Mouse (Mus musculus) embryonic facial prominence, embryonic 11.5 days (tissue): ENCODE results near the gene Il17rd. TPM values are rescaled to one million over a fixed set of nuclear protein-coding genes. Genes with fewer than 3 reads are reported as not detected.

Source experiments
- ATAC-seq: fragments of 200-750 bp; cut with Nextera tagmentation; replicated peaks from 2 replicates; pipeline ENCODE4 v1.8.0; 2017; ENCODE audit warnings: low read depth; ENCODE audit not compliant: insufficient number of reproducible peaks, low FRiP score, low TSS enrichment
- DNase-seq: peaks from one replicate; pipeline ENCODE4 v3.0.0-alpha.2; 2015; ENCODE audit warnings: low spot score
- H3K27ac ChIP-seq: fragments of 300-500 bp; sonication (generic); replicated peaks from 2 replicates; pipeline ENCODE4 v1.5.1; 2014; ENCODE audit warnings: mild to moderate bottlenecking, low read depth, low read length, control low read depth
- H3K27me3 ChIP-seq: fragments of 300-500 bp; sonication (generic); 2 replicates; pipeline ENCODE4 v1.6.1; 2014; ENCODE audit warnings: mild to moderate bottlenecking, low read length, moderate library complexity, mixed read lengths; ENCODE audit not compliant: control insufficient read depth, insufficient read depth
- H3K36me3 ChIP-seq: fragments of 300-500 bp; sonication (generic); replicated peaks from 2 replicates; pipeline ENCODE4 v1.6.1; 2014; ENCODE audit warnings: low read depth, mild to moderate bottlenecking, low read length, moderate library complexity, mixed read lengths; ENCODE audit not compliant: control insufficient read depth, insufficient read depth
- H3K4me1 ChIP-seq: fragments of 300-500 bp; sonication (generic); 2 replicates; pipeline ENCODE4 v1.6.1; 2014; ENCODE audit warnings: low read length, mixed read lengths; ENCODE audit not compliant: control insufficient read depth, insufficient read depth
- H3K4me2 ChIP-seq: fragments of 300-500 bp; sonication (generic); 2 replicates; pipeline ENCODE4 v1.6.1; 2014; ENCODE audit warnings: low read depth, mild to moderate bottlenecking, control low read depth, low read length, moderate library complexity
- H3K4me3 ChIP-seq: fragments of 300-500 bp; sonication (generic); 2 replicates; pipeline ENCODE4 v1.5.1; 2014; ENCODE audit warnings: low read depth, low read length, control low read depth
- H3K9ac ChIP-seq: fragments of 300-500 bp; sonication (generic); replicated peaks from 2 replicates; pipeline ENCODE4 v1.6.1; 2014; ENCODE audit warnings: mild to moderate bottlenecking, control low read depth, low read length
- H3K9me3 ChIP-seq: fragments of 300-500 bp; sonication (generic); replicated peaks from 2 replicates; pipeline ENCODE4 v1.6.1; 2016; ENCODE audit warnings: mild to moderate bottlenecking, low read length, inconsistent platforms, mixed read lengths; ENCODE audit not compliant: control insufficient read depth
- WGBS: fragments of 180-500 bp; shearing (Covaris S2); extraction: QIAGEN DNeasy Blood & Tissue Kit; methylation state at CpG from one replicate; pipeline ENCODE4 v1.1.7; 2014; 5-methylcytosine and 5-hydroxymethylcytosine counted together
- polyA plus RNA-seq: library from polyadenylated mRNA; unstranded; fragments of >200 nt; fragmentation: Nextera tagmentation; extraction: Ambion mirVana; gene quantifications from 2 replicates; pipeline ENCODE4 v1.2.1, GENCODE M21; 2014

The Il17rd gene
- polyA plus RNA-seq, 1 experiment from 2014 or later: 6.9 TPM

DNA sequence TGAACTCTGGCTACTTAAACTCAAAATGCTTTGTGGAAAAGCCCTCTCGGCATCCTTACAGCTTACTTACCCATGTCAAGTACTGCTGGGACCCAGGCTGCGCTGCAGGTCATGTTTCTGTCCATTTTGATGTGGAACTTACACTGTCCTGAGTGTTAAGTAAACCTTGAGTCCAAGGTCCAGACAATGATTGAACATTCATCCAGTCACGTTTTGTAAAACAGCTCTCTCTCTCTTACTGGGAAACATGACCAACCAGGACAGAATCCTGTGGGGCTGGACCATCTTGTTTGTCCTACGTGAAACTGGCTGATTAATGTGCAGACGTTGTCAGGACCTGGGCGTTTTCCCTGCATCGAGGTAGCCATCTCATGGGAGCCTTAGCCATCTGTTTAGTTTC is 63.0 kb downstream of the Il17rd start:
- Histone ChIP-seq H3K9ac (no peak overlapping the region), H3K4me2 (no peak overlapping the region), H3K27ac (no peak overlapping the region), H3K36me3 (0 out of 2 replicates have a peak, but pooled peaks cover 5% of the 10 kb centered on the region), H3K27me3 (no peaks in the 10 kb centered on the region), H3K9me3 (no peaks in the 10 kb centered on the region), H3K4me3 (no peak overlapping the region), H3K4me1 (no peaks in the 10 kb centered on the region)
- ATAC-seq (no peak), DNase-seq (no peak)
- WGBS: 84% methylated on average over 7 of the region's 7 CpGs

DNA sequence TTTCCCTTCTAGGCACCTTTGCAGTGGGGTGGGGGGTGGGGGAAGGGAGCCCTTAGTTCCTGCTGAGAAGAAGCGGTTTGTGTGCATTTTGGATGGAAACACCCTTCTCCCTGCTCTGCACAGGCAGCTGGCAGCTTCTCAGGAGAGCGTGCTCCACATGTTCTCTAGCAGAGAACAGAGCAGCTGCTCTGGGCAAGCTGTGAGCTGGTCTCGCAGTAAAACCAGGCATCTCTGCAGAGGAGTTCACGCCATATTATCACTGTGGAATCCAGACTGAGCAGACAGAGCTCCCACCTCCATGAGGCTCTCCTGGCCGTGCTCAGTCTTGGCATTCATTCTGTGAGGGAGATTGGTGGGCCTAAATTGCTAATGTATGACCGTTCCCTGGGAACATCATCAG is 64.0 kb downstream of the Il17rd start:
- 78% methylated on average over 6 of the region's 6 CpGs for WGBS
- 0 out of 2 replicates have a peak, but pooled peaks cover 5% of the 10 kb centered on the region for H3K36me3 ChIP-seq
- H3K4me1 ChIP-seq: no peaks in the 10 kb centered on the region
- DNase-seq (no peak), ATAC-seq (no peak)
- no peak overlapping the region for H3K4me2 ChIP-seq
- no peak overlapping the region for H3K9ac ChIP-seq
- no peak overlapping the region for H3K27ac ChIP-seq
- H3K9me3 ChIP-seq: no peaks in the 10 kb centered on the region
- H3K27me3 ChIP-seq: no peaks in the 10 kb centered on the region
- no peak overlapping the region for H3K4me3 ChIP-seq

GRCm38 (mm10) chr14:27105731-27106457 is 67.2 kb downstream of the Il17rd start:
- Histone ChIP-seq H3K4me3 (no peak overlapping the region), H3K27ac (no peak overlapping the region), H3K9me3 (no peaks in the 10 kb centered on the region), H3K4me1 (no peaks in the 10 kb centered on the region), H3K4me2 (no peak overlapping the region), H3K36me3 (no peaks in the 10 kb centered on the region), H3K27me3 (no peaks in the 10 kb centered on the region), H3K9ac (no peak overlapping the region)
- DNase-seq: peak; percentile 32
- no peak for ATAC-seq
- 60% methylated on average over 12 of the region's 12 CpGs for WGBS

GRCm38 (mm10) chr14:27108748-27109504 is 70.2 kb downstream of the Il17rd start:
- no peak overlapping the region for H3K4me2 ChIP-seq
- DNase-seq (no peak), ATAC-seq (no peak)
- no peak overlapping the region for H3K27ac ChIP-seq
- H3K4me3 ChIP-seq: no peak overlapping the region
- H3K9ac ChIP-seq: no peak overlapping the region
- H3K27me3 ChIP-seq: no peaks in the 10 kb centered on the region
- H3K9me3 ChIP-seq: no peaks in the 10 kb centered on the region
- WGBS: 73% methylated on average over 6 of the region's 6 CpGs
- H3K4me1 ChIP-seq: no peaks in the 10 kb centered on the region
- H3K36me3 ChIP-seq: no peaks in the 10 kb centered on the region

DNA sequence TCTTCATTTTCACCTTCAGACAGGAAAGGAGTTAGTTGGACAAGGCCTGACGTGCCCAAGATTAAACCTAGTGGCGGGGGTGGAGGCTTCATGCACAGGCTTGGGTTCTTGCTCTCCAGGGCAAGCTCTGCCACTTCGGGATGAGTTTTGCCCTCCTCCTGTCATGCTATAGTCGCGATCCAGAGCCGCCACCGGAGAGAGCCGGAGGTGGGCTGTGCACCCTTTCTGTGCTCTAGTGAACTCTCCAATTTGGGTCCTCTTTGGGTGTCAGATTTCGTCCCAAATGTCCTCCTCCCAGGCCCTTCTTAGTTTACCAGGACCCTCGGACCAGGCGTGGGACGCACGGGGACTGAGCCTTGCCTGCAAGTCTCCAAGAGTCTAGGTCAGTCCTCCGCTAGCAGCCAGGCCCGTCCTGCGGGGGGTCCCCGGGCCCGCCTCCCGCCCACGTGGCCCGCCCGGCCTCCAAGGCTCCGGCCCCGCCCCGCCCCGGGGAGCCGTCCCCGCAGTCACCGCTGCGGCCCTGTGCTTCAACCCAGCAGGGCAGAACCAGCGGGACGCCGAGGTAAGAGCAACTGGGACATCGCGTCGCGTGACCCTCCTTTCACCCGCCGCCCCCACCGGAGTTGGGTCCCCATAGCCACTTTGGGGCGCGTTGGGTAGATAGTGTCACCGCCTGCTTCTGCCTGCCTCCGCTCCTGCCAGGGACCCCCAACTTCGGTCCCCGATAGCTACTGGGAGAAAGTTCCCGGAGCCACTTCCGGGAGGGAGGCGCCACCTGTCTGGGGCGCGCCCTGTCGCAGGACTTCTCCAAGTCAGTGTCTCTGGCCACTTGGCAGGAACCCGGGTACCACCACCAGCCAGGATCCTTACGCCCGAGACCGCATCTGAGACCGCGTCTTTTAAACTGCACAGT is 75.9 kb downstream of the Il17rd start, which contains the start of gene Arhgef3:
Arhgef3 (plus strand) TSS at position 538 of the 913 bp plus-strand sequence.
- DNase-seq (peak; percentile 62), ATAC-seq (peak; percentile 51; the same call in 1 of the 2 replicates)
- no peaks in the 10 kb centered on the region for H3K4me1 ChIP-seq
- no peaks in the 10 kb centered on the region for H3K9me3 ChIP-seq
- no peak within 1 kb of the TSS for H3K27ac ChIP-seq
- H3K4me3 ChIP-seq: peak within 1 kb of the TSS; percentile 56
- H3K4me2 ChIP-seq: peak within 1 kb of the TSS; percentile 98
- peak within 1 kb of the TSS; percentile 50 for H3K9ac ChIP-seq
- WGBS: under 1% methylated on average over 56 of the region's 58 CpGs
- no peaks in the 10 kb centered on the region for H3K36me3 ChIP-seq
- peaks cover 9% of the 10 kb centered on the region for H3K27me3 ChIP-seq

DNA sequence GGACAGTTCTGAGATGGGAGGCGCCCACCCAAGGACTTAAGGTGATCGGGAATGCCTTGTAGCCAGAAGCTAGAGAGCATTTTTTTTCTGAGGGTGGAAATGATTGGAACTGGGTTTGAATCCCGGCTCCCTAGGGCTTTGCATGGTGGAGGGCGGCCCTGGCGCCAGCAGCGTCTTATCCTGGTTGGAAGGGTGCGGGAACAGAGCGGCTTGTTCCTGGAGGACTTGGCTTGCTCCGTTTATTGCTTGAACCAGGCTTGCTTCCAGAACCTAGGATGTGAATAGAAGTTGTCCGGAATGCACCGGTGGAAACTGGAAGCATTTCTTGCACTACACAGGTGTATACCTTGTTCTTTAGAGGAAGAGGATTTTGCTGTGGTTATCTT is 76.5 kb downstream of the Il17rd start:
- 19% methylated on average over 11 of the region's 11 CpGs for whole genome bisulfite sequencing
- Histone ChIP-seq H3K4me1 (no peaks in the 10 kb centered on the region), H3K27ac (no peak overlapping the region), H3K9ac (no peak overlapping the region; the same call in 1 of the 2 replicates), H3K36me3 (no peaks in the 10 kb centered on the region), H3K27me3 (peaks cover 9% of the 10 kb centered on the region), H3K4me2 (peak overlapping the region; percentile 98), H3K4me3 (peak overlapping the region; percentile 56), H3K9me3 (no peaks in the 10 kb centered on the region)
- ATAC-seq (no peak), DNase-seq (no peak)

DNA sequence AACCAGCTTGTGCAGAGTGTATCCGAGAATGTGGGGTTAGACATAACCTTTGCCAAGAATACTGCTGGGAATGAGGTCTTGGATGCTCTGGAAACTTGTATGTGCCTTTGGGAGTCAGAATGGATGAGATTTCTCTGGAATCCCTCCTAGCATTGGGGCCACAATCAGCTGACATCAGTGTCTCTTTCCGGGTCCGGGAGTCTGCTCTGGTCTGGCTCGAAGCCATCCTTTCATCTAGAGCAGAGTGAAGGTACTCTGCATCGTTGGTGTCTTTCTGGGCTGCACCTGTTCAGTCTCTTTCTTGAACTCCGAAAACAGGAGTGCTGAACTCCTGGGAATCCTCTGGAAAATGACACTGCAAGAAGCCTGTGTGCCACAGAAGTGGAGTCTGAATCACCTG is 77.2 kb downstream of the Il17rd start:
- Histone ChIP-seq H3K36me3 (no peaks in the 10 kb centered on the region), H3K27me3 (peaks cover 9% of the 10 kb centered on the region), H3K27ac (no peak overlapping the region), H3K9ac (no peak overlapping the region), H3K9me3 (no peaks in the 10 kb centered on the region), H3K4me1 (no peaks in the 10 kb centered on the region), H3K4me2 (no peak overlapping the region), H3K4me3 (no peak overlapping the region)
- ATAC-seq: no peak
- DNase-seq: no peak
- WGBS: 72% methylated on average over 6 of the region's 6 CpGs
